Mouse (Mus musculus) hindbrain, embryonic 12.5 days (tissue): ENCODE data around the gene Dedd2. TPM values are rescaled to one million over a fixed set of nuclear protein-coding genes. Genes with fewer than 3 reads are reported as not detected.
"Not testable (repeated sequence)": the region's sequence is repeated elsewhere in the genome, so short reads cannot be mapped to it uniquely, and the experiment has no call there.

ENCODE experiments used
- ATAC-seq: fragments of 200-750 bp; cut with Nextera tagmentation; 2 replicates; pipeline ENCODE4 v1.8.0; 2017; ENCODE audit warnings: moderate TSS enrichment; ENCODE audit not compliant: low FRiP score
- H3K27ac ChIP-seq: fragments of 300-500 bp; sonication (generic); 2 replicates; pipeline ENCODE4 v1.5.1; 2016; ENCODE audit warnings: mild to moderate bottlenecking
- H3K27me3 ChIP-seq: fragments of 300-500 bp; sonication (generic); 2 replicates; pipeline ENCODE4 v1.6.1; 2016; ENCODE audit warnings: mild to moderate bottlenecking
- H3K36me3 ChIP-seq: fragments of 300-500 bp; sonication (generic); 2 replicates; pipeline ENCODE4 v1.6.1; 2016; ENCODE audit warnings: mild to moderate bottlenecking
- H3K4me1 ChIP-seq: fragments of 300-500 bp; sonication (generic); 2 replicates; pipeline ENCODE4 v1.6.1; 2016
- H3K4me2 ChIP-seq: fragments of 300-500 bp; sonication (generic); replicated peaks from 2 replicates; pipeline ENCODE4 v1.6.1; 2016; ENCODE audit warnings: mild to moderate bottlenecking
- H3K4me3 ChIP-seq: fragments of 300-500 bp; sonication (generic); 2 replicates; pipeline ENCODE4 v1.5.1; 2016; ENCODE audit warnings: mild to moderate bottlenecking
- H3K9ac ChIP-seq: fragments of 300-500 bp; sonication (generic); 2 replicates; pipeline ENCODE4 v1.6.1; 2016; ENCODE audit warnings: mild to moderate bottlenecking, moderate library complexity
- H3K9me3 ChIP-seq: fragments of 300-500 bp; sonication (generic); replicated peaks from 2 replicates; pipeline ENCODE4 v1.6.1; 2016; ENCODE audit warnings: mild to moderate bottlenecking
- WGBS: fragments of 180-500 bp; shearing (Covaris S2); methylation state at CpG from one replicate; pipeline ENCODE4 v1.1.7; 2016; 5-methylcytosine and 5-hydroxymethylcytosine counted together
- polyA plus RNA-seq: library from polyadenylated mRNA; unstranded; fragments of >200 nt; fragmentation: Nextera tagmentation; extraction: Ambion mirVana; gene quantifications from 2 replicates; pipeline ENCODE4 v1.2.1, GENCODE M21; 2016

The Dedd2 gene
- 11.9 and 13.9 TPM in 2 replicates for polyA plus RNA-seq

DNA sequence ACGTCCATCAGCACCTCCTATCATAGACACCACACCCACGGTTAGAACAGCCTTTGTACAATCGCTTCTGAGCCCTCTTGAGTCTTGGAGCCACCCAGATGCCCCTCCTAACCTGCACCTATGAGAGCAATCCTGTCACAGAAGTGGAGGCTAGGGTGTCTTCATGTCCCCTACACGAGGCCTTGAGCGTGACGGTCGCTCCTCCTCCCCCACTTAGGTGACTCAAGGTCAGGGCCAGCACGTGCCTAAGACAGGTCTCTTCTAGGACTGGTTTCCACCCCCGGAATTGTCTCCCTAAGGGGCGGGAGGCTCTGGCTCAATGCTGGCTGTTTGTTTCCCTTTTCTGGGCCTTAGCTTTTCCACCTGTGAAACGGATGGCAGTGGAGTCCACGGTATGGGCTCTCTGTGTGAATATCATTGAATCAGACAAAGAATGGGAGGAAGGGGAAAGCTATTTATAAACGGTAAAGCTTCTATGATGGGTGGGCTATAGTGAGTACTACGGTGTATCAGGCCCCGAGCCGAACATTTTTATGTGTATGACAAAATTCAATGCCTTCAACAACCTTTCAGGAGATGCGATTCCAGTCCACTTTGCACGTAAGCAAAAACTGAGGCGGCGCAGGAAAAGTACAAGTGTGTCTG is at the start of gene Dedd2:
Dedd2 (minus strand) TSS at position 159 of the 645 bp plus-strand sequence.
- Histone ChIP-seq H3K27ac (peak within 1 kb of the TSS; percentile 85), H3K4me2 (peak within 1 kb of the TSS; percentile 95), H3K36me3 (peaks cover 19% of the 10 kb centered on the region), H3K27me3 (no peaks in the 10 kb centered on the region), H3K9ac (peak within 1 kb of the TSS; percentile 78), H3K4me1 (peaks cover 29% of the 10 kb centered on the region), H3K9me3 (no peaks in the 10 kb centered on the region), H3K4me3 (peak within 1 kb of the TSS; percentile 66)
- WGBS = 9% methylated on average over 20 of the region's 20 CpGs
- ATAC-seq = no peak

DNA sequence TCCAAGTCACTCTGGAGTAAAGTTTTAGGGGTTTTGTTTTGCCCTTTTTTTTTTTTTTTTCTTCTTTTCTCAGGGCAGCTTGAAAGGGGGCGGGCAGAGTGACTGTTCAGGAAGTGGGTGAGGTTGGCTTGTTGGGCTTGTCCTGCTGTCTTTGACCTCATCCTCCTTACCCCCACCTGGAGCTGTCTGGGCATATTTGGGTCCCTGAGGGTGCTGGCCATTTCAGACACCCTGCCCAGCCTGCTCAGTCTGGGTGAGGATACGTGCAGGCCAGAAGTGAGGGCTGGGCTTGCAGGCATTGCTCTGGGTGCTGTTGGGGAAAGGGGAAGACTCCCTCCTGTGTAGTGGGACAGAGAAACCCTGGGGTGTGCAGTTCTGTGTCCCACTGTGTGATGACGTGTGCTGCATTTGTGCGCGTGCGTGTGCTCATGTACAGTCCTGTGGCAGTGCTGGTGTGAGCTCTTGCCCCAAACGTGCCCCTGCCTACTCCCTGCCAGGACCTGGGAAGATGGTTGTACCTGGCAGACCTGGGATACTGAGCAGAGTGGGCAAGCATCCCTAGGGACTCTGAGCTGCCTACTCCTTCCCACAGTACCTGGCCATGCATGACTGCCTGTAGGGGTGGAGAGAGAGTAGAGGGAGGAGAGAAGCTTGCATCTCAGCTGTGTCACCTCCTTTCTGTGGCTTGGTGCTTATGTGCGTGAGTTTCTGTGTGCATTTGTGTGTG is 49.3 kb upstream of the Dedd2 start:
- Histone ChIP-seq H3K27ac (no peak overlapping the region), H3K36me3 (peaks cover 35% of the 10 kb centered on the region), H3K27me3 (peaks cover 3% of the 10 kb centered on the region; the same call in 1 of the 2 replicates), H3K4me3 (peak overlapping the region; percentile 65), H3K4me1 (peaks cover 36% of the 10 kb centered on the region), H3K9ac (peak overlapping the region; percentile 36; the same call in 1 of the 2 replicates), H3K4me2 (peak overlapping the region; percentile 79), H3K9me3 (no peaks in the 10 kb centered on the region)
- ATAC-seq = no peak
- WGBS = 88% methylated on average over 8 of the region's 8 CpGs

GRCm38 (mm10) chr7:25269029-25269428 is 48.6 kb upstream of the Dedd2 start:
- peaks cover 34% of the 10 kb centered on the region for H3K36me3 ChIP-seq
- peaks cover 29% of the 10 kb centered on the region for H3K4me1 ChIP-seq
- peaks cover 7% of the 10 kb centered on the region; the same call in 1 of the 2 replicates for H3K27me3 ChIP-seq
- H3K27ac ChIP-seq = no peak overlapping the region
- peak overlapping the region; percentile 62 for H3K9ac ChIP-seq
- 44% methylated on average over 4 of the region's 4 CpGs for WGBS
- H3K9me3 ChIP-seq = no peaks in the 10 kb centered on the region
- peak overlapping the region; percentile 79 for H3K4me2 ChIP-seq
- H3K4me3 ChIP-seq = peak overlapping the region; percentile 65
- no peak for ATAC-seq

DNA sequence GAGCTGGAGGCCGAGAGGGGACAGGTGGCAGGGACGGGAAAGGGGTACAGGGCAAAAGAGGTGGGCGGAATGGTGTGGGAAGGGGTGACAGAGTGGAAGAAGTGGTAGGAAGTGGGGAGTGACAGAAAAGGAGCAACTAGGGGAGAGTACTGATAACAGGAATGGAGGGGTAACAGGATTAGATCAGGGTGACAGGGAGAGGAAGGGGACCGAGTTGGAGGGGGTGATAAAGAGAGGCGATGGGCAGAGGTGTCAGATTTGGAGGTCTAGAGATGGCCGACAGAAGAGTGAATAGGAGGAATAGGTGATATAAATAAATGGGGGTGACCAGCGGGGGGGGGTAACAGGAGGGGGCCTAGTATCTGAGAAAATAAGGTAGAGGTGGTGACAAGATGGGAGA is 48.2 kb upstream of the Dedd2 start:
- Histone ChIP-seq H3K4me2 (peak overlapping the region; percentile 79), H3K27me3 (peaks cover 7% of the 10 kb centered on the region; the same call in 1 of the 2 replicates), H3K4me1 (peaks cover 25% of the 10 kb centered on the region), H3K4me3 (peak overlapping the region; percentile 65), H3K27ac (peak overlapping the region; percentile 79), H3K36me3 (peaks cover 30% of the 10 kb centered on the region), H3K9me3 (no peaks in the 10 kb centered on the region), H3K9ac (peak overlapping the region; percentile 62)
- peak; percentile 0; the same call in 1 of the 2 replicates for ATAC-seq
- WGBS = 7% methylated on average over 7 of the region's 7 CpGs

DNA sequence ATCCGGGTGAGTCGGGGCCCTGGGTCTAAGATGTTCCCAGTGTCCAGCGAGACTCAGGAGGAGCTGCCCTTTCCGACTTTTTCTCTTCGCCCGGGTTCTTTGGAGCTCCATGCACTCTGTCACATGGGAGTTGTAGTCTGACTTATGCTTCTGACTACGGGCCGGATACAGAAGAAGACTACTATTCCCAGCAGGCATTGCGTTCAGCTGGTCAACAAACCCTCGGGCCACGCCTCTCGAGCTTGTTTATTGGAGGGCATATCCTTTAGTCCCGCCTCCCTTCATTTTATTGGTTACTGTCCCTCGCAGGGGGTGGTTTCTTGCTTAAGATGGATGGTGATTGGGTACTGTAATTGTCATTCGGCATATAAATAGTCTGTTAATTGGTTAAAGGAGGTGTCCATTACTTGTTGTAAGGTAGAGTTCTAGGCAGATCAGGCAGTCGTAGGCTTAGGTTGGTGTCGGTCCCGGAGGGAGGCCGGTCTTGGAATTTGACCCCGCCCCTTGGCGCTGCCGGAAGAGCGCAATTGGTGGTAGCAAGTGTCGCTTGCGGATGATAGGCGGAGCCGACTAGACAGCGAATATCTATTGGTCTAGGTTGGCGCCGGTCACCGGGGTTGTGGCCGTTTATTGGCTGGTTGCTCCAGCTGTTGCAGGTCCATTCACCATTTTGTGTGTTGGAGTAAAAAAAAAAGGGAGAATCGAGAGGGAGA is 47.5 kb upstream of the Dedd2 start:
- Histone ChIP-seq H3K4me2 (peak overlapping the region; percentile 79), H3K27me3 (peaks cover 7% of the 10 kb centered on the region; the same call in 1 of the 2 replicates), H3K4me1 (peaks cover 21% of the 10 kb centered on the region), H3K27ac (peak overlapping the region; percentile 89), H3K36me3 (peaks cover 24% of the 10 kb centered on the region), H3K9ac (peak overlapping the region; percentile 62), H3K4me3 (peak overlapping the region; percentile 65), H3K9me3 (no peaks in the 10 kb centered on the region)
- ATAC-seq = peak; percentile 97
- WGBS = under 1% methylated on average over 33 of the region's 33 CpGs

- Histone ChIP-seq H3K4me3 (peak within 1 kb of the TSS; percentile 65), H3K27me3 (peaks cover 7% of the 10 kb centered on the region; the same call in 1 of the 2 replicates), H3K9me3 (no peaks in the 10 kb centered on the region), H3K36me3 (peaks cover 18% of the 10 kb centered on the region), H3K27ac (peak within 1 kb of the TSS; percentile 89), H3K9ac (peak within 1 kb of the TSS; percentile 62), H3K4me1 (peaks cover 21% of the 10 kb centered on the region), H3K4me2 (peak within 1 kb of the TSS; percentile 79)
- under 1% methylated on average over 29 of the region's 29 CpGs for WGBS
- peak; percentile 89 for ATAC-seq
These were observed 46.9 kb upstream of the Dedd2 start, which contains the start of gene Cic for GRCm38 (mm10) chr7:25267301-25267750. TSS of gene Cic (plus strand) at chr7:25267704.

DNA sequence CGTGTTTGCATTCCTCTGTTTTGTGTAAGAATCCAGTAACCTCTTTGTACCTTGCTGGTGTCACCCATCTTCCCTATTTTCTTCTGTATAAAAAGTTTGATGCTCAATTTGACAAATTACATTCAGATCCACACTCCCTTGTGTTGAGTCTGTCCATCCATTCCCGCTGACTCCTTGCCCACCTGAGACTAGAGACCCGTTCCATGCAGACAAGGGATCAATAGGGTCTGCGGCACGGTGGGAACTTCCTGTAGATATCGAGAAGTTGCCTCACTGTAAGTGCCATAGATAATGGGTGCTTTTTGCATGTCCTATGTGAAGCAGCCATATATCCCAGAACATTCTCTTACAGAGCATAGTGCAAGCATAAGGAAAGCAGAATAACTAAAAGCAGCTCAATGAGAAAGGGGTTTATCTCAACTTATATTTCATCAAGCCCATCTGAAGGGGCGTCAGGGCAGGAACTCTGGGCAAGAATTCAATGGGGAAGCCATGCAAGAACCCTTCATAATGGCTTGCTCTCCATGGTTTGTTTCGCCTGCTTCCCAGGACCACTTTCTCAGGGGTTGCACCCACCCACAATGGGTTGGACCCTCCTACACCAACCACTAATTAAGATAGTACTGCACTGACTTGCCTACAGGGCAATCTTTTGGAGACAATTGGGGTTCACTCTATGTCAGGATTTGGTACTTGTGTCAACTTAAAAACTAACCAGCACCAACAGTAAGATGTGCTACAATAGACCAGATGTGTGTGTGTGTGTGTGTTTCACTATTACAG is 46.0 kb upstream of the Dedd2 start:
- 89% methylated on average over 8 of the region's 8 CpGs for WGBS
- no peak overlapping the region; the same call in 1 of the 2 replicates for H3K9ac ChIP-seq

DNA sequence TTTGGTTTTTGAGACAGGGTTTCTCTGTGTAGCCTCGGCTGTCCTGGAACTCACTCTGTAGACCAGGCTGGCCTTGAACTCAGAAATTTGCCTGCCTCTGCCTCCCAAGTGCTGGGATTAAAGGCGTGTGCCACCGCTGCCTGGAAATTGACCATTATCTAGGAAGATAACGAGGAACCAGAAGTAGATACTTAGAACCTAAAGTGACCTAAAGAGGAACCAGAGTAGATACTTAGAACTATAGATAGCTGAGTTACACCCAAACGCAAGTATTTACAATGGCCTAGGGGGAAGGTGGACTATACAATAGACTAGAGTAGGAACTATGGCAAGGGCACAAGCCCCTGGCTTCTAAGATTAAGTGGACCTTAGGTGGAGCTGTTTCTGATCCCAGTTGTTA is 45.3 kb upstream of the Dedd2 start:
- WGBS = 91% methylated on average over 5 of the region's 5 CpGs
- H3K4me1 ChIP-seq = peaks cover 21% of the 10 kb centered on the region
- not testable (repeated sequence) for H3K27me3 ChIP-seq, H3K27ac ChIP-seq, H3K9me3 ChIP-seq, H3K4me2 ChIP-seq, H3K36me3 ChIP-seq, H3K4me3 ChIP-seq, H3K9ac ChIP-seq, ATAC-seq

More for the DNA sequence above, 46.0 kb upstream of the Dedd2 start:
- H3K4me2 ChIP-seq = peak overlapping the region; percentile 45
- no peak overlapping the region for H3K27ac ChIP-seq
- no peaks in the 10 kb centered on the region for H3K9me3 ChIP-seq
- H3K27me3 ChIP-seq = peaks cover 7% of the 10 kb centered on the region; the same call in 1 of the 2 replicates
- H3K4me3 ChIP-seq = peak overlapping the region; percentile 65; the same call in 1 of the 2 replicates
- no peak for ATAC-seq
- peaks cover 21% of the 10 kb centered on the region for H3K4me1 ChIP-seq
- H3K36me3 ChIP-seq = peaks cover 8% of the 10 kb centered on the region

DNA sequence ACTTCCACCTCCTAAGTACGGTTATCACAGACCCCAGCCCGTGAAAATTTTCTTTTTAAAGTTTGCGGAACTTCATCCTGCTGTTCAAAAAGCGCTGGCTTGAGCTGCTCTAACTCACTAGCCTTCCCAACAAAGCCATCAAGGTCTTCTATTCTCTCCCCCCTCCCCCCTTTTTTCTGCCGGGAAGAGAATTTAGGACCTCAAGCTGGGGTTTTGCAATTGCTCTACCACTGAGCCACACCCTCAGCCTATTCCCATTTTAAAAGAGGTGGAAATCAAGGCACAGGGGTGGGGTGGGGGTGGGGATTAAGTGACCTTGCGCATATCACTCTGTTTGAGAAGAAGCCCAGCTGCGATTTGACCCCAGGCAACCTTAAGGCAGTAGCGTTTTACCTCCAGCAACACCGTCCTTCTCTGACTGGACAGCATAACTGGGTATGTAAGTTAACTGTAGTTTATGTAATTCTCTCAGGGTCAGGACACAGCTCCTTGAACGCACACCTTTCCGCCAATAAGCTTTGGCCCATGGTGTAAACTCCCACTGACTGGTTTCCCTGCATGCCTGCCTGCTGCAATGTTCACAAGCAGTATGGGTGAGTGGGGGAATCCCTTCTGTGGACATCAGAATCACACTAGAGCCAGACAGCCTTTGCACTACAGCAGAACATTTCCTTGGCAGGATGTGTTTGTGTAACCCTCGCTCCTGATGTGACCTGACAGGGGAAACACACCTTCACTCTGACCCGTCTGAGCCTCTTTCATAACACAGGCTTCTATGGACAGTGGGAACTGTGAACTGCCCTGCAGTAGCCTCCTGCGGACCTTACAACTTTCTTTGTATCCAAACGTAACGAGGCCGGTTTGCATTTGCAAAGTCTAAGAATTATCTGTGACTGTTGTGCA is 43.8 kb upstream of the Dedd2 start:
- H3K27me3 ChIP-seq = peaks cover 7% of the 10 kb centered on the region; the same call in 1 of the 2 replicates
- no peak overlapping the region for H3K4me2 ChIP-seq
- no peaks in the 10 kb centered on the region for H3K9me3 ChIP-seq
- WGBS = 23% methylated on average over 17 of the region's 17 CpGs
- no peak overlapping the region for H3K4me3 ChIP-seq
- ATAC-seq = no peak
- no peak overlapping the region for H3K9ac ChIP-seq
- H3K36me3 ChIP-seq = no peaks in the 10 kb centered on the region
- H3K27ac ChIP-seq = no peak overlapping the region
- H3K4me1 ChIP-seq = peaks cover 9% of the 10 kb centered on the region

- no peak for ATAC-seq
- Histone ChIP-seq H3K27me3 (peaks cover 7% of the 10 kb centered on the region; the same call in 1 of the 2 replicates), H3K27ac (no peak overlapping the region), H3K4me3 (no peak overlapping the region), H3K4me2 (no peak overlapping the region), H3K36me3 (no peaks in the 10 kb centered on the region), H3K9ac (no peak overlapping the region), H3K4me1 (peaks cover 2% of the 10 kb centered on the region), H3K9me3 (no peaks in the 10 kb centered on the region)
- 79% methylated on average over 1 of the region's 1 CpGs for WGBS
These were observed 41.5 kb upstream of the Dedd2 start for GRCm38 (mm10) chr7:25261896-25262295.
